Mouse (Mus musculus) testis, adult 2 months (tissue): Measurements from ENCODE around the gene Ntn4.

Experiments
- CTCF ChIP-seq: fragments of 200-500 bp; IDR thresholded peaks from 2 replicates; pipeline ENCODE4 v1.5.1; 2012; ENCODE audit warnings: low read depth, mild to moderate bottlenecking, inconsistent platforms, low read length, moderate library complexity; ENCODE audit not compliant: control insufficient read depth, insufficient read depth, insufficient replicate concordance
- POLR2A ChIP-seq: fragments of 200-500 bp; IDR thresholded peaks from 2 replicates; pipeline ENCODE4 v1.6.1; 2012; ENCODE audit warnings: low read depth, mild to moderate bottlenecking, inconsistent platforms, low read length, moderate library complexity; ENCODE audit not compliant: control insufficient read depth

DNA sequence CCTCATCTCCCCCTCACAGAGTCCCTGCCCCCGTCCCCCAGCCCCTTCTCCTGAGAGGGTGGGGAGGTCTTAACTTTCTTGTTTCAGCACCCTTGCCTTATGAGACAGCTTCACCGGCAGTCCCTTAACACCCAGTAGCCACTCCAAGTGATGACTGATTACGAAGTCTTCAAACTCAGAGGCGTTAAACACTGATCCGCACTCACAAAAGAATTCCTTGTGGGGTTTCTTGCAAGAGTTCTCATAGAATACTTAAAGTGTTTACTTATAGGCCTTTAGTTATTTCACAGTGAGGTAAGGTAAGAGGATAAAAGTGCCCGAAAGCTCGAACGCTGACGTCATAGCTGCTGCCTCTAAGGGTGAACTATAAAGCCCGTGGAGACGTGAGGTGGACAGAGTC is 50.9 kb downstream of the Ntn4 start:
- TF ChIP-seq POLR2A, result no peak
- no peak for TF ChIP-seq CTCF
